Mouse (Mus musculus): Measurements from ENCODE around the gene Maml2.

- TF ChIP-seq CTCF (IDR thresholded peaks at IDR 0.05; ENCODE audit: low read depth) (no peak), EP300 (optimal IDR thresholded peaks at IDR 0.05) (no peak)
Observed at GRCm38 (mm10) chr9:13491854-13492620, 194.3 kb downstream of the Maml2 start.

Data from stomach, postnatal 0 days (tissue).